Mouse (Mus musculus): ENCODE measurements at regions not wholly inside any gene's neighbourhood (a gene's known extent, or its start where the extent isn't known, plus 50 kb on each side); places are given as distances from the start of the nearest gene placed in this dataset.

GRCm38 (mm10) chr7:71409903-71410302 lies 58.6 kb upstream of the Gm10295 start:
- Histone ChIP-seq H3K4me1 (ENCODE audit: control insufficient read depth, low read depth, low read length) (no peaks in the 10 kb centered on the region; the same call in 1 of the 2 replicates), H3K9ac (ENCODE audit: low read depth, low read length) (no peak overlapping the region), H3K9me3 (replicated peaks; ENCODE audit: control insufficient read depth, low read length) (no peaks in the 10 kb centered on the region), H3K36me3 (ENCODE audit: control insufficient read depth, insufficient read depth) (no peaks in the 10 kb centered on the region), H3K27me3 (ENCODE audit: control insufficient read depth, insufficient read depth, low read depth, low read length) (no peaks in the 10 kb centered on the region; the same call in 1 of the 2 replicates), H3K4me3 (ENCODE audit: low read depth, low read length) (no peak overlapping the region), H3K27ac (ENCODE audit: low read length) (no peak overlapping the region), H3K4me2 (ENCODE audit: low read depth, low read length) (no peak overlapping the region)
- ATAC-seq (ENCODE audit: low read depth): no peak
- 29% methylated on average over 9 of the region's 9 CpGs for WGBS (ENCODE audit: insufficient replicate concordance)

- H3K4me3 ChIP-seq (ENCODE audit: low read depth, low read length): no peak overlapping the region
- 42% methylated on average over 5 of the region's 5 CpGs for WGBS (ENCODE audit: insufficient replicate concordance)
Observed at GRCm38 (mm10) chr7:71409061-71409460, 57.8 kb upstream of the Gm10295 start.

GRCm38 (mm10) chr7:71406283-71406682 lies 55.0 kb upstream of the Gm10295 start:
- Histone ChIP-seq H3K9me3 (replicated peaks; ENCODE audit: control insufficient read depth, low read length) (no peaks in the 10 kb centered on the region), H3K4me1 (ENCODE audit: control insufficient read depth, low read depth, low read length) (no peaks in the 10 kb centered on the region), H3K36me3 (ENCODE audit: control insufficient read depth, insufficient read depth) (no peaks in the 10 kb centered on the region), H3K9ac (ENCODE audit: low read depth, low read length) (no peak overlapping the region), H3K4me3 (ENCODE audit: low read depth, low read length) (no peak overlapping the region), H3K4me2 (ENCODE audit: low read depth, low read length) (no peak overlapping the region), H3K27me3 (ENCODE audit: control insufficient read depth, insufficient read depth, low read depth, low read length) (no peaks in the 10 kb centered on the region; the same call in 1 of the 2 replicates), H3K27ac (ENCODE audit: low read length) (no peak overlapping the region)
- WGBS (ENCODE audit: insufficient replicate concordance): 74% methylated on average over 8 of the region's 8 CpGs
- ATAC-seq (ENCODE audit: low read depth): no peak

More at GRCm38 (mm10) chr7:71409061-71409460, 57.8 kb upstream of the Gm10295 start:
- Histone ChIP-seq H3K27ac (ENCODE audit: low read length) (no peak overlapping the region), H3K36me3 (ENCODE audit: control insufficient read depth, insufficient read depth) (no peaks in the 10 kb centered on the region), H3K4me1 (ENCODE audit: control insufficient read depth, low read depth, low read length) (no peaks in the 10 kb centered on the region; the same call in 1 of the 2 replicates), H3K9ac (ENCODE audit: low read depth, low read length) (no peak overlapping the region), H3K27me3 (ENCODE audit: control insufficient read depth, insufficient read depth, low read depth, low read length) (no peaks in the 10 kb centered on the region; the same call in 1 of the 2 replicates), H3K9me3 (replicated peaks; ENCODE audit: control insufficient read depth, low read length) (no peaks in the 10 kb centered on the region), H3K4me2 (ENCODE audit: low read depth, low read length) (no peak overlapping the region)
- ATAC-seq (ENCODE audit: low read depth): no peak

Measured in liver, embryonic 16.5 days (tissue).